In genomic region chr5:76176841-76177240, GRCm38 (mm10) we compare ENCODE assay signal across 21 mouse cellular contexts. TPM values are rescaled to one million over a fixed set of nuclear protein-coding genes. Genes with fewer than 3 reads are reported as not detected.
DNase-seq lines count a peak whose midpoint lies in the region; ATAC-seq and TF ChIP-seq lines count a peak whose summit lies in the region.
"Had no signal": no experiment of that assay in that cellular context is flagged by ENCODE, and none has a peak within 500 bp of the region (broad histone marks: within the 10 kb centered on the region; RNA-seq: fewer than 3 reads in every experiment).

No protein-coding gene starts in this region.

- no peaks in the 10 kb centered on the region for H3K79me2 ChIP-seq in heart, adult 2 months (replicated peaks; ENCODE audit: control insufficient read depth, insufficient read depth, low read length)

- TF ChIP-seq EP300 in heart, postnatal 0 days (IDR thresholded peaks at IDR 0.05; ENCODE audit: low read depth) = no peak
- no peak for TF ChIP-seq EP300 in heart, adult 2 months (IDR thresholded peaks at IDR 0.05; ENCODE audit: insufficient read depth, low read depth, low read length)

- H3K4me3 ChIP-seq in heart, embryonic 10.5 days = no peak overlapping the region
- no peak overlapping the region for H3K4me3 ChIP-seq in heart, postnatal 0 days (ENCODE audit: low read depth, low read length)
- no peak overlapping the region for H3K4me3 ChIP-seq in heart, adult 2 months
- H3K4me3 ChIP-seq in lung, embryonic 16.5 days (ENCODE audit: low read length) = no peak overlapping the region
- H3K4me3 ChIP-seq in embryonic facial prominence, embryonic 14.5 days (ENCODE audit: low read depth, low read length) = no peak overlapping the region
- H3K4me3 ChIP-seq: limb, embryonic 12.5 days; neural tube, embryonic 13.5 days had no signal

- H3K4me2 ChIP-seq in heart, postnatal 0 days (ENCODE audit: low read depth, low read length) = no peak overlapping the region; the same call in 1 of the 2 replicates
- H3K4me2 ChIP-seq in lung, embryonic 16.5 days (ENCODE audit: low read depth, low read length) = no peak overlapping the region
- H3K4me2 ChIP-seq in embryonic facial prominence, embryonic 14.5 days (ENCODE audit: low read depth, low read length) = peak overlapping the region; percentile 20; the same call in 1 of the 2 replicates
- H3K4me2 ChIP-seq: limb, embryonic 12.5 days; neural tube, embryonic 13.5 days had no signal

- H3K9ac ChIP-seq in heart, postnatal 0 days (replicated peaks; ENCODE audit: low read depth, low read length) = no peak overlapping the region
- H3K9ac ChIP-seq in heart, adult 2 months (ENCODE audit: low read depth, low read length) = no peak overlapping the region
- 0 out of 2 replicates have a peak overlapping the region, but pooled peaks have one; percentile 18 for H3K9ac ChIP-seq in lung, embryonic 16.5 days (ENCODE audit: low read length)
- H3K9ac ChIP-seq in embryonic facial prominence, embryonic 14.5 days (ENCODE audit: low read depth, low read length) = no peak overlapping the region
- H3K9ac ChIP-seq: limb, embryonic 12.5 days; liver, embryonic 14.5 days; neural tube, embryonic 13.5 days had no signal

- peak; percentile 62; the same call in 1 of the 2 replicates for ATAC-seq in heart, postnatal 0 days (ENCODE audit: insufficient read depth, low read depth)
- peak; percentile 91 for ATAC-seq in lung, embryonic 16.5 days (ENCODE audit: low read depth)
- ATAC-seq in embryonic facial prominence, embryonic 14.5 days (ENCODE audit: low read depth) = 0 out of 2 replicates have a peak, but pooled peaks have one; percentile 9
- ATAC-seq: forebrain, embryonic 16.5 days had no signal

- DNase-seq in heart, embryonic 10.5 days (ENCODE audit: low spot score) = no peak
- DNase-seq in heart, postnatal 4 days = no peak
- no peak for DNase-seq in heart, postnatal 0 days (ENCODE audit: low spot score)
- no peak for DNase-seq in heart, adult 2 months
- no peak for DNase-seq in lung, adult 18-20 months
- DNase-seq in embryonic facial prominence, embryonic 14.5 days (ENCODE audit: low spot score) = no peak
- no peak for DNase-seq in adrenal gland, postnatal 25 days
- DNase-seq: adrenal gland, postnatal 36 days; cerebellum, adult 18-20 months; cerebellum, postnatal 25 days; gastrocnemius, postnatal 25 days; layer of hippocampus, adult 9-11 months; midbrain, embryonic 14.5 days; right cerebral cortex, adult 18-20 months; thymus, postnatal 14 days had no signal

- H3K27me3 ChIP-seq in heart, embryonic 10.5 days (ENCODE audit: insufficient read depth, poor library complexity, severe bottlenecking) = no peaks in the 10 kb centered on the region
- H3K27me3 ChIP-seq in heart, postnatal 0 days (ENCODE audit: control insufficient read depth, insufficient read depth, low read length) = no peaks in the 10 kb centered on the region
- H3K27me3 ChIP-seq in heart, adult 2 months (ENCODE audit: control insufficient read depth, insufficient read depth, low read length) = no peaks in the 10 kb centered on the region
- H3K27me3 ChIP-seq in lung, embryonic 16.5 days (ENCODE audit: control insufficient read depth, insufficient read depth, low read depth, low read length) = no peaks in the 10 kb centered on the region
- H3K27me3 ChIP-seq in embryonic facial prominence, embryonic 14.5 days (replicated peaks; ENCODE audit: control insufficient read depth, insufficient read depth, low read length) = no peaks in the 10 kb centered on the region
- H3K27me3 ChIP-seq: CH12.LX; limb, embryonic 12.5 days; neural tube, embryonic 13.5 days had no signal

- peaks cover 9% of the 10 kb centered on the region; the same call in 1 of the 2 replicates for H3K4me1 ChIP-seq in heart, embryonic 10.5 days
- H3K4me1 ChIP-seq in heart, postnatal 0 days (ENCODE audit: control insufficient read depth, insufficient read depth) = no peaks in the 10 kb centered on the region
- peaks cover 3% of the 10 kb centered on the region for H3K4me1 ChIP-seq in heart, adult 2 months (ENCODE audit: control insufficient read depth, insufficient read depth, low read length)
- H3K4me1 ChIP-seq in lung, embryonic 16.5 days (replicated peaks; ENCODE audit: control insufficient read depth, insufficient read depth, low read length) = peaks cover 7% of the 10 kb centered on the region
- H3K4me1 ChIP-seq in embryonic facial prominence, embryonic 14.5 days (ENCODE audit: control insufficient read depth, insufficient read depth, low read length) = peaks cover 4% of the 10 kb centered on the region
- H3K4me1 ChIP-seq: neural tube, embryonic 13.5 days had no signal

- TF ChIP-seq POLR2A in heart, adult 2 months (IDR thresholded peaks at IDR 0.05; ENCODE audit: insufficient read depth, low read depth, low read length) = no peak

- intact Hi-C loops in heart, adult 2 months (cut with DNase I) = no loop called here

- 65% methylated on average over 11 of the region's 11 CpGs for WGBS in heart, embryonic 10.5 days
- 58% methylated on average over 11 of the region's 11 CpGs for WGBS in heart, postnatal 0 days
- WGBS in heart, adult 2 months = 38% methylated on average over 11 of the region's 11 CpGs
- WGBS in lung, embryonic 16.5 days = 40% methylated on average over 11 of the region's 11 CpGs
- 49% methylated on average over 11 of the region's 11 CpGs for WGBS in embryonic facial prominence, embryonic 14.5 days

- H3K36me3 ChIP-seq in heart, embryonic 10.5 days = no peaks in the 10 kb centered on the region
- no peaks in the 10 kb centered on the region for H3K36me3 ChIP-seq in heart, postnatal 0 days (replicated peaks; ENCODE audit: control insufficient read depth, insufficient read depth, low read length)
- peaks cover 3% of the 10 kb centered on the region; the same call in 1 of the 2 replicates for H3K36me3 ChIP-seq in heart, adult 2 months (ENCODE audit: control insufficient read depth, insufficient read depth, low read length)
- no peaks in the 10 kb centered on the region for H3K36me3 ChIP-seq in lung, embryonic 16.5 days (ENCODE audit: control insufficient read depth, insufficient read depth, low read length)
- H3K36me3 ChIP-seq in embryonic facial prominence, embryonic 14.5 days (ENCODE audit: control insufficient read depth, insufficient read depth, low read length) = no peaks in the 10 kb centered on the region
- H3K36me3 ChIP-seq: limb, embryonic 12.5 days; neural tube, embryonic 13.5 days had no signal

- TF ChIP-seq CTCF in heart, postnatal 0 days (IDR thresholded peaks at IDR 0.05; ENCODE audit: low read depth) = no peak
- no peak for TF ChIP-seq CTCF in heart, adult 2 months (IDR thresholded peaks at IDR 0.05)

- no peaks in the 10 kb centered on the region for H3K9me3 ChIP-seq in heart, embryonic 10.5 days
- H3K9me3 ChIP-seq in heart, postnatal 0 days (replicated peaks; ENCODE audit: control insufficient read depth, low read length) = no peaks in the 10 kb centered on the region
- no peaks in the 10 kb centered on the region for H3K9me3 ChIP-seq in lung, embryonic 16.5 days (ENCODE audit: control insufficient read depth, low read length)
- no peaks in the 10 kb centered on the region for H3K9me3 ChIP-seq in embryonic facial prominence, embryonic 14.5 days (ENCODE audit: control insufficient read depth, low read length)
- H3K9me3 ChIP-seq: limb, embryonic 12.5 days; neural tube, embryonic 13.5 days had no signal

- H3K27ac ChIP-seq in heart, embryonic 10.5 days = peak overlapping the region; percentile 67
- H3K27ac ChIP-seq in heart, postnatal 0 days (ENCODE audit: low read depth) = 0 out of 2 replicates have a peak overlapping the region, but pooled peaks have one; percentile 16
- H3K27ac ChIP-seq in heart, adult 2 months = no peak overlapping the region
- peak overlapping the region; percentile 41 for H3K27ac ChIP-seq in lung, embryonic 16.5 days (ENCODE audit: low read length)
- H3K27ac ChIP-seq in embryonic facial prominence, embryonic 14.5 days (replicated peaks; ENCODE audit: low read depth, low read length) = no peak overlapping the region
- H3K27ac ChIP-seq: limb, embryonic 12.5 days; liver, embryonic 14.5 days; neural tube, embryonic 13.5 days had no signal

RNA-seq across cellular contexts. Expression of gene Tmem165, which starts 6.8 kb away (rescaled TPM):
- 71.1 and 101 TPM in 2 replicates for polyA plus RNA-seq in heart, embryonic 10.5 days (2016; fragmentation: Nextera tagmentation; extraction: Ambion mirVana)
- 10 to 100 TPM; 49.4 to 50.4 TPM for total RNA-seq in heart, postnatal 4 days (2021)
- 81.9 and 108 TPM in 2 replicates for total RNA-seq in heart, postnatal 0 days (2014; rRNA removed; ENCODE audit: low replicate concordance)
- polyA plus RNA-seq in heart, postnatal 0 days (2015; fragmentation: Nextera tagmentation; extraction: Ambion mirVana) = 46.4 and 48.9 TPM in 2 replicates
- 10 to 100 TPM; 17.9 to 19.0 TPM for total RNA-seq in heart, adult 2 months (2021)
- polyA plus RNA-seq in heart, adult 2 months (2012; rRNA removed) = 21.5 and 25.9 TPM in 2 replicates
- polyA plus RNA-seq in lung, embryonic 16.5 days (2015; fragmentation: Nextera tagmentation; extraction: Ambion mirVana) = 87.9 and 89.3 TPM in 2 replicates
- 126 and 130 TPM in 2 replicates for polyA plus RNA-seq in embryonic facial prominence, embryonic 14.5 days (2014; fragmentation: Nextera tagmentation; extraction: Ambion mirVana)
- total RNA-seq in adrenal gland, postnatal 25 days (2021) = 36.1 and 47.4 TPM in 2 replicates

RNA-seq across cellular contexts. Expression of gene Srd5a3, which starts 36.8 kb away (rescaled TPM):
- polyA plus RNA-seq in heart, embryonic 10.5 days (2016; fragmentation: Nextera tagmentation; extraction: Ambion mirVana) = 31.0 and 32.6 TPM in 2 replicates
- total RNA-seq in heart, postnatal 4 days (2021) = 10 to 100 TPM; 20.8 to 23.7 TPM
- total RNA-seq in heart, postnatal 0 days (2014; rRNA removed; ENCODE audit: low replicate concordance) = 23.7 and 24.3 TPM in 2 replicates
- polyA plus RNA-seq in heart, postnatal 0 days (2015; fragmentation: Nextera tagmentation; extraction: Ambion mirVana) = 25.5 and 26.9 TPM in 2 replicates
- 10 to 100 TPM in 1 of 2 experiments, 1 to 10 TPM in 1; 8.6 to 10.0 TPM for total RNA-seq in heart, adult 2 months (2021)
- 17.0 and 26.1 TPM in 2 replicates for polyA plus RNA-seq in heart, adult 2 months (2012; rRNA removed)
- polyA plus RNA-seq in lung, embryonic 16.5 days (2015; fragmentation: Nextera tagmentation; extraction: Ambion mirVana) = 45.8 and 46.5 TPM in 2 replicates
- polyA plus RNA-seq in embryonic facial prominence, embryonic 14.5 days (2014; fragmentation: Nextera tagmentation; extraction: Ambion mirVana) = 27.6 and 31.0 TPM in 2 replicates
- 30.9 and 40.2 TPM in 2 replicates for total RNA-seq in adrenal gland, postnatal 25 days (2021)

Comparison
In these comparisons a context has a peak if more than half of its experiments do, and no peak if none do; other contexts are left out.
1. H3K27ac ChIP-seq: peak in heart, embryonic 10.5 days (single experiment), heart, postnatal 0 days (single experiment) and lung, embryonic 16.5 days (single experiment); none in heart, adult 2 months (single experiment) and embryonic facial prominence, embryonic 14.5 days (single experiment).
2. ATAC-seq: peak in every context shown above with its lines; median percentile 91 in lung, embryonic 16.5 days; 62 in heart, postnatal 0 days; 9 in embryonic facial prominence, embryonic 14.5 days.